Mouse (Mus musculus): ENCODE results near the gene BC051142.

Gene BC051142

DNA sequence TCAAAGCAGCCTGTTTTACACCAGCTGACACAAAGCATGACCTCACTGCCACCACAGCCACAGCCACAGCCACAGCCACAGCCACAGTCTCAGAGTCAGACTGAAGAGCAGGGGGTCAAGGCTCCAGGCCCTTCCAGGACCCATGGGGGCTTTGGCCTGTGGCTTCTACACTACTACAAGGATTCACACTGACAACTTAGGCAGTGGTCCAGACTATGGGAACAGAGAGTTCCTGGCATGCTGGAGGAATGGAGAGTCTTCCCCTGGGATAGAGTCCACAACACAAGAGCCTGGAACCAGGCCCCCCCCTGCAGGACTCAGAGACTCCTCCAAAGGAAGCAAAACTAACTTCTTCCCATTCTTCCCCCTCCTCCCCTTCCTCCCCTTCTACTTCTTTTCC is 109.0 kb downstream of the BC051142 start:
- DNase-seq (ENCODE audit: low spot score): no peak

Data from lung, postnatal 25 days (tissue).